Mouse (Mus musculus): Measurements from ENCODE around the gene Pold1. TPM values are rescaled to one million over a fixed set of nuclear protein-coding genes. Genes with fewer than 3 reads are reported as not detected.
A peak's percentile ranks its signal among the peaks of the same experiment; 100 is the strongest.

The Pold1 gene
- polyA plus RNA-seq (2012; rRNA removed) = 38.4 and 70.1 TPM in 2 replicates

GRCm38 (mm10) chr7:44548497-44549087 lies at the start of gene Pold1:
Gene Pold1 (minus strand): TSS chr7:44548849.
- DNase-seq (ENCODE audit: low read depth) = peak; percentile 100
- peak; percentile 89 for TF ChIP-seq CTCF (IDR thresholded peaks at IDR 0.05; ENCODE audit: borderline replicate concordance, extremely low read depth, insufficient read depth, insufficient read length)
- TF ChIP-seq POLR2A (IDR thresholded peaks at IDR 0.05; ENCODE audit: borderline replicate concordance, extremely low read depth, insufficient read depth, insufficient read length, poor library complexity, severe bottlenecking) = 0 out of 2 replicates have a peak, but pooled peaks have one; percentile 5

GRCm38 (mm10) chr7:44598336-44598735 lies 49.7 kb upstream of the Pold1 start:
- TF ChIP-seq CTCF (IDR thresholded peaks at IDR 0.05; ENCODE audit: borderline replicate concordance, extremely low read depth, insufficient read depth, insufficient read length) = no peak
- TF ChIP-seq POLR2A (IDR thresholded peaks at IDR 0.05; ENCODE audit: borderline replicate concordance, extremely low read depth, insufficient read depth, insufficient read length, poor library complexity, severe bottlenecking) = no peak
- DNase-seq (ENCODE audit: low read depth) = no peak

GRCm38 (mm10) chr7:44597666-44598065 lies 49.0 kb upstream of the Pold1 start:
- DNase-seq (ENCODE audit: low read depth) = no peak

GRCm38 (mm10) chr7:44596996-44597538 lies 48.4 kb upstream of the Pold1 start:
- TF ChIP-seq POLR2A (IDR thresholded peaks at IDR 0.05; ENCODE audit: borderline replicate concordance, extremely low read depth, insufficient read depth, insufficient read length, poor library complexity, severe bottlenecking) (no peak), CTCF (IDR thresholded peaks at IDR 0.05; ENCODE audit: borderline replicate concordance, extremely low read depth, insufficient read depth, insufficient read length) (no peak)
- no peak for DNase-seq (ENCODE audit: low read depth)

More at GRCm38 (mm10) chr7:44597666-44598065, 49.0 kb upstream of the Pold1 start:
- no peak for TF ChIP-seq CTCF (IDR thresholded peaks at IDR 0.05; ENCODE audit: borderline replicate concordance, extremely low read depth, insufficient read depth, insufficient read length)
- TF ChIP-seq POLR2A (IDR thresholded peaks at IDR 0.05; ENCODE audit: borderline replicate concordance, extremely low read depth, insufficient read depth, insufficient read length, poor library complexity, severe bottlenecking) = no peak

- DNase-seq (ENCODE audit: low read depth) = no peak
- TF ChIP-seq POLR2A (IDR thresholded peaks at IDR 0.05; ENCODE audit: borderline replicate concordance, extremely low read depth, insufficient read depth, insufficient read length, poor library complexity, severe bottlenecking) (no peak), CTCF (IDR thresholded peaks at IDR 0.05; ENCODE audit: borderline replicate concordance, extremely low read depth, insufficient read depth, insufficient read length) (no peak)
Measured at GRCm38 (mm10) chr7:44596051-44596450, 47.4 kb upstream of the Pold1 start.

- no peak for TF ChIP-seq CTCF (IDR thresholded peaks at IDR 0.05; ENCODE audit: borderline replicate concordance, extremely low read depth, insufficient read depth, insufficient read length)
Measured at GRCm38 (mm10) chr7:44595131-44595561, 46.5 kb upstream of the Pold1 start.

GRCm38 (mm10) chr7:44594291-44594690 lies 45.6 kb upstream of the Pold1 start:
- TF ChIP-seq CTCF (IDR thresholded peaks at IDR 0.05; ENCODE audit: borderline replicate concordance, extremely low read depth, insufficient read depth, insufficient read length) (no peak), POLR2A (IDR thresholded peaks at IDR 0.05; ENCODE audit: borderline replicate concordance, extremely low read depth, insufficient read depth, insufficient read length, poor library complexity, severe bottlenecking) (no peak)

More at GRCm38 (mm10) chr7:44595131-44595561, 46.5 kb upstream of the Pold1 start:
- DNase-seq (ENCODE audit: low read depth) = no peak

GRCm38 (mm10) chr7:44593775-44594174 lies 45.1 kb upstream of the Pold1 start:
- no peak for TF ChIP-seq CTCF (IDR thresholded peaks at IDR 0.05; ENCODE audit: borderline replicate concordance, extremely low read depth, insufficient read depth, insufficient read length)
- peak; percentile 33; the same call in 1 of the 2 replicates for TF ChIP-seq POLR2A (IDR thresholded peaks at IDR 0.05; ENCODE audit: borderline replicate concordance, extremely low read depth, insufficient read depth, insufficient read length, poor library complexity, severe bottlenecking)

More at GRCm38 (mm10) chr7:44594291-44594690, 45.6 kb upstream of the Pold1 start:
- DNase-seq (ENCODE audit: low read depth) = peak; percentile 81

GRCm38 (mm10) chr7:44593051-44593450 lies 44.4 kb upstream of the Pold1 start:
- no peak for DNase-seq (ENCODE audit: low read depth)
- TF ChIP-seq POLR2A (IDR thresholded peaks at IDR 0.05; ENCODE audit: borderline replicate concordance, extremely low read depth, insufficient read depth, insufficient read length, poor library complexity, severe bottlenecking) = no peak
- TF ChIP-seq CTCF (IDR thresholded peaks at IDR 0.05; ENCODE audit: borderline replicate concordance, extremely low read depth, insufficient read depth, insufficient read length) = no peak

More at GRCm38 (mm10) chr7:44593775-44594174, 45.1 kb upstream of the Pold1 start:
- DNase-seq (ENCODE audit: low read depth) = peak; percentile 97

- DNase-seq (ENCODE audit: low read depth) = no peak
- TF ChIP-seq POLR2A (IDR thresholded peaks at IDR 0.05; ENCODE audit: borderline replicate concordance, extremely low read depth, insufficient read depth, insufficient read length, poor library complexity, severe bottlenecking) = no peak
- TF ChIP-seq CTCF (IDR thresholded peaks at IDR 0.05; ENCODE audit: borderline replicate concordance, extremely low read depth, insufficient read depth, insufficient read length) = no peak
Measured at GRCm38 (mm10) chr7:44591348-44592116, 42.9 kb upstream of the Pold1 start.
